Mouse (Mus musculus) embryonic facial prominence, embryonic 10.5 days (tissue): ENCODE measurements around the gene Vamp2. TPM values are rescaled to one million over a fixed set of nuclear protein-coding genes. Genes with fewer than 3 reads are reported as not detected.

Source experiments
- DNase-seq: peaks from one replicate; pipeline ENCODE4 v3.0.0-alpha.2; 2017; ENCODE audit warnings: low spot score
- H3K27ac ChIP-seq: fragments of 300-500 bp; sonication (generic); replicated peaks from 2 replicates; pipeline ENCODE4 v1.5.1; 2016; ENCODE audit warnings: mild to moderate bottlenecking
- H3K27me3 ChIP-seq: fragments of 300-500 bp; sonication (generic); replicated peaks from 2 replicates; pipeline ENCODE4 v1.6.1; 2016; ENCODE audit warnings: low read depth, mild to moderate bottlenecking; ENCODE audit not compliant: poor library complexity, severe bottlenecking
- H3K36me3 ChIP-seq: fragments of 300-500 bp; sonication (generic); replicated peaks from 2 replicates; pipeline ENCODE4 v1.6.1; 2016; ENCODE audit warnings: mild to moderate bottlenecking, moderate library complexity
- H3K4me1 ChIP-seq: fragments of 300-500 bp; sonication (generic); 2 replicates; pipeline ENCODE4 v1.6.1; 2016
- H3K4me3 ChIP-seq: fragments of 300-500 bp; sonication (generic); 2 replicates; pipeline ENCODE4 v1.5.1; 2016; ENCODE audit warnings: mild to moderate bottlenecking, moderate library complexity
- H3K9me3 ChIP-seq: fragments of 300-500 bp; sonication (generic); 2 replicates; pipeline ENCODE4 v1.6.1; 2016; ENCODE audit warnings: mild to moderate bottlenecking
- WGBS: fragments of 180-500 bp; shearing (Covaris S2); methylation state at CpG from one replicate; pipeline ENCODE4 v1.1.7; 2016; 5-methylcytosine and 5-hydroxymethylcytosine counted together
- polyA plus RNA-seq: library from polyadenylated mRNA; unstranded; fragments of >200 nt; fragmentation: Nextera tagmentation; extraction: Ambion mirVana; gene quantifications from 2 replicates; pipeline ENCODE4 v1.2.1, GENCODE M21; 2016

The Vamp2 gene
- polyA plus RNA-seq, 1 experiment from 2014 or later, result 70.0 TPM

- 10% methylated on average over 20 of the region's 20 CpGs for WGBS
- Histone ChIP-seq H3K4me1 (peaks cover 38% of the 10 kb centered on the region), H3K27ac (no peak overlapping the region), H3K4me3 (peak overlapping the region; percentile 74), H3K36me3 (no peaks in the 10 kb centered on the region), H3K27me3 (peaks cover 38% of the 10 kb centered on the region), H3K9me3 (no peaks in the 10 kb centered on the region)
- peak; percentile 42 for DNase-seq
Measured at GRCm38 (mm10) chr11:69125919-69126705, 37.8 kb downstream of the Vamp2 start.

GRCm38 (mm10) chr11:69126706-69127095 lies 38.4 kb downstream of the Vamp2 start:
- no peak for DNase-seq
- Histone ChIP-seq H3K9me3 (no peaks in the 10 kb centered on the region), H3K4me1 (peaks cover 32% of the 10 kb centered on the region), H3K36me3 (no peaks in the 10 kb centered on the region), H3K27me3 (peaks cover 34% of the 10 kb centered on the region), H3K4me3 (peak overlapping the region; percentile 74; the same call in 1 of the 2 replicates), H3K27ac (no peak overlapping the region)
- WGBS, result 53% methylated on average over 2 of the region's 2 CpGs

GRCm38 (mm10) chr11:69128426-69129122 lies 40.3 kb downstream of the Vamp2 start:
- H3K9me3 ChIP-seq, result no peaks in the 10 kb centered on the region
- H3K27ac ChIP-seq, result no peak overlapping the region
- 75% methylated on average over 8 of the region's 8 CpGs for WGBS
- peaks cover 21% of the 10 kb centered on the region for H3K4me1 ChIP-seq
- no peak overlapping the region for H3K4me3 ChIP-seq
- no peak for DNase-seq
- H3K36me3 ChIP-seq, result no peaks in the 10 kb centered on the region
- peaks cover 44% of the 10 kb centered on the region for H3K27me3 ChIP-seq

- no peak for DNase-seq
- Histone ChIP-seq H3K9me3 (no peaks in the 10 kb centered on the region), H3K4me3 (peak overlapping the region; percentile 59), H3K27ac (no peak overlapping the region; the same call in 1 of the 2 replicates), H3K27me3 (peaks cover 26% of the 10 kb centered on the region), H3K4me1 (peaks cover 18% of the 10 kb centered on the region), H3K36me3 (no peaks in the 10 kb centered on the region)
- 13% methylated on average over 5 of the region's 5 CpGs for WGBS
Measured at GRCm38 (mm10) chr11:69133566-69133922, 45.3 kb downstream of the Vamp2 start.

GRCm38 (mm10) chr11:69133923-69134621 lies 45.8 kb downstream of the Vamp2 start:
- Histone ChIP-seq H3K27ac (peak overlapping the region; percentile 22), H3K27me3 (peaks cover 26% of the 10 kb centered on the region)
- WGBS, result 1% methylated on average over 34 of the region's 34 CpGs

GRCm38 (mm10) chr11:69134622-69134968 lies 46.3 kb downstream of the Vamp2 start:
- Histone ChIP-seq H3K36me3 (no peaks in the 10 kb centered on the region), H3K9me3 (no peaks in the 10 kb centered on the region), H3K27ac (peak overlapping the region; percentile 22), H3K4me3 (peak overlapping the region; percentile 59), H3K4me1 (peaks cover 18% of the 10 kb centered on the region), H3K27me3 (peaks cover 23% of the 10 kb centered on the region)
- DNase-seq, result no peak
- WGBS, result 32% methylated on average over 8 of the region's 8 CpGs

More at GRCm38 (mm10) chr11:69133923-69134621, 45.8 kb downstream of the Vamp2 start:
- no peaks in the 10 kb centered on the region for H3K9me3 ChIP-seq
- peak; percentile 70 for DNase-seq
- peak overlapping the region; percentile 59 for H3K4me3 ChIP-seq
- H3K36me3 ChIP-seq, result no peaks in the 10 kb centered on the region
- H3K4me1 ChIP-seq, result peaks cover 18% of the 10 kb centered on the region

GRCm38 (mm10) chr11:69135361-69135760 lies 47.1 kb downstream of the Vamp2 start:
- H3K4me1 ChIP-seq, result peaks cover 18% of the 10 kb centered on the region
- H3K36me3 ChIP-seq, result no peaks in the 10 kb centered on the region
- H3K4me3 ChIP-seq, result no peak overlapping the region
- no peak overlapping the region for H3K27ac ChIP-seq
- H3K9me3 ChIP-seq, result no peaks in the 10 kb centered on the region
- 85% methylated on average over 6 of the region's 6 CpGs for WGBS
- DNase-seq, result no peak
- peaks cover 23% of the 10 kb centered on the region for H3K27me3 ChIP-seq

Other genes starting within 250 kb of the Vamp2 start
- gene Ndel1, start 216.6 kb upstream of the Vamp2 start, polyA plus RNA-seq, result 56.5 and 57.4 TPM in 2 replicates
- not detected in 2 replicates for gene Rnf222, start 199.9 kb upstream of the Vamp2 start, polyA plus RNA-seq
- gene Rpl26, start 186.9 kb upstream of the Vamp2 start, polyA plus RNA-seq, result 1,085 and 1,128 TPM in 2 replicates
- not detected in 2 replicates for gene Odf4, start 161.4 kb upstream of the Vamp2 start, polyA plus RNA-seq
- 8.9 and 9.2 TPM in 2 replicates for gene Arhgef15, start 131.0 kb upstream of the Vamp2 start, polyA plus RNA-seq
- 2.4 and 2.7 TPM in 2 replicates for gene Slc25a35, start 120.4 kb upstream of the Vamp2 start, polyA plus RNA-seq
- gene Rangrf, start 113.3 kb upstream of the Vamp2 start, polyA plus RNA-seq, result 87.7 and 93.0 TPM in 2 replicates
- gene Pfas, start 80.0 kb upstream of the Vamp2 start, polyA plus RNA-seq, result 70.1 and 71.9 TPM in 2 replicates
- 100 and 103 TPM in 2 replicates for gene Ctc1, start 72.6 kb upstream of the Vamp2 start, polyA plus RNA-seq
- 215 and 218 TPM in 2 replicates for gene Aurkb, start 42.8 kb upstream of the Vamp2 start, polyA plus RNA-seq
- gene Borcs6, start 28.8 kb upstream of the Vamp2 start, polyA plus RNA-seq, result 5.3 and 5.9 TPM in 2 replicates
- 41.0 and 44.5 TPM in 2 replicates for gene Tmem107, start 17.7 kb upstream of the Vamp2 start, polyA plus RNA-seq
- gene Per1, start 6.7 kb downstream of the Vamp2 start, polyA plus RNA-seq, result 6.1 and 7.3 TPM in 2 replicates
- gene Hes7, start 31.9 kb downstream of the Vamp2 start, polyA plus RNA-seq, result 0.16 and 0.36 TPM in 2 replicates
- gene 9130213A22Rik, start 34.1 kb downstream of the Vamp2 start, polyA plus RNA-seq, result 0.12 TPM in 1 of 2 replicates, not detected in the other
- gene Aloxe3, start 37.4 kb downstream of the Vamp2 start, polyA plus RNA-seq, result 0.04 and 0.19 TPM in 2 replicates
- gene Alox12b, start 68.5 kb downstream of the Vamp2 start, polyA plus RNA-seq, result 0.27 TPM in 1 of 2 replicates, not detected in the other
- 0.09 and 0.13 TPM in 2 replicates for gene Alox8, start 109.4 kb downstream of the Vamp2 start, polyA plus RNA-seq
- not detected in 2 replicates for gene Gucy2e, start 148.5 kb downstream of the Vamp2 start, polyA plus RNA-seq
- 34.1 and 37.3 TPM in 2 replicates for gene Cntrob, start 235.3 kb downstream of the Vamp2 start, polyA plus RNA-seq
- gene Trappc1, start 235.5 kb downstream of the Vamp2 start, polyA plus RNA-seq, result 152 and 159 TPM in 2 replicates
- gene Kcnab3, start 237.8 kb downstream of the Vamp2 start, polyA plus RNA-seq, result 0.75 and 1.1 TPM in 2 replicates